Mouse (Mus musculus): Measurements from ENCODE around the gene Olfr155. TPM values are rescaled to one million over a fixed set of nuclear protein-coding genes. Genes with fewer than 3 reads are reported as not detected.

Olfr155 gene
- total and polyA plus RNA-seq, 2 experiments from 2014 or later, result not detected

- WGBS, result 85% methylated on average over 7 of the region's 7 CpGs
- Histone ChIP-seq H3K27me3 (ENCODE audit: insufficient read depth, low read length) (no peaks in the 10 kb centered on the region), H3K9ac (replicated peaks; ENCODE audit: low read length, poor library complexity, severe bottlenecking) (no peak overlapping the region), H3K27ac (ENCODE audit: low read depth, low read length) (no peak overlapping the region), H3K4me3 (ENCODE audit: low read depth, low read length) (no peak overlapping the region), H3K4me1 (ENCODE audit: insufficient read depth, low read length) (no peaks in the 10 kb centered on the region), H3K4me2 (ENCODE audit: low read depth, low read length, poor library complexity, severe bottlenecking) (no peak overlapping the region), H3K36me3 (ENCODE audit: insufficient read depth, low read length) (peaks cover 9% of the 10 kb centered on the region; the same call in 1 of the 2 replicates), H3K9me3 (ENCODE audit: low read length) (no peaks in the 10 kb centered on the region)
- ATAC-seq (ENCODE audit: low FRiP score), result no peak
- DNase-seq (ENCODE audit: low spot score), result no peak
- TF ChIP-seq CTCF (IDR thresholded peaks at IDR 0.05), result no peak
Observed at GRCm38 (mm10) chr4:43903690-43904089, 52.3 kb downstream of the Olfr155 start.

GRCm38 (mm10) chr4:43906443-43906842 is 55.1 kb downstream of the Olfr155 start:
- no peak overlapping the region for H3K9ac ChIP-seq (replicated peaks; ENCODE audit: low read length, poor library complexity, severe bottlenecking)
- 36% methylated on average over 6 of the region's 6 CpGs for WGBS
- H3K4me1 ChIP-seq (ENCODE audit: insufficient read depth, low read length), result no peaks in the 10 kb centered on the region
- peak; percentile 77 for TF ChIP-seq CTCF (IDR thresholded peaks at IDR 0.05)
- no peaks in the 10 kb centered on the region for H3K27me3 ChIP-seq (ENCODE audit: insufficient read depth, low read length)
- ATAC-seq (ENCODE audit: low FRiP score), result no peak
- no peak overlapping the region for H3K27ac ChIP-seq (ENCODE audit: low read depth, low read length)
- no peak overlapping the region for H3K4me3 ChIP-seq (ENCODE audit: low read depth, low read length)
- no peak overlapping the region for H3K4me2 ChIP-seq (ENCODE audit: low read depth, low read length, poor library complexity, severe bottlenecking)
- H3K36me3 ChIP-seq (ENCODE audit: insufficient read depth, low read length), result peaks cover 5% of the 10 kb centered on the region
- no peaks in the 10 kb centered on the region for H3K9me3 ChIP-seq (ENCODE audit: low read length)
- peak; percentile 71 for DNase-seq (ENCODE audit: low spot score)

Other genes starting within 250 kb of the Olfr155 start
- 28.2 and 30.5 TPM in 2 replicates for gene Npr2, start 219.6 kb upstream of the Olfr155 start, total RNA-seq (2014; rRNA removed)
- 8.1 and 8.6 TPM in 2 replicates for gene Npr2, start 219.6 kb upstream of the Olfr155 start, polyA plus RNA-seq (2015; fragmentation: Nextera tagmentation; extraction: Ambion mirVana)
- gene Spag8, start 198.0 kb upstream of the Olfr155 start, total RNA-seq (2014; rRNA removed), result 9.3 and 10.2 TPM in 2 replicates
- gene Spag8, start 198.0 kb upstream of the Olfr155 start, polyA plus RNA-seq (2015; fragmentation: Nextera tagmentation; extraction: Ambion mirVana), result 7.3 and 8.5 TPM in 2 replicates
- 51.6 and 60.7 TPM in 2 replicates for gene Hint2, start 195.1 kb upstream of the Olfr155 start, total RNA-seq (2014; rRNA removed)
- gene Hint2, start 195.1 kb upstream of the Olfr155 start, polyA plus RNA-seq (2015; fragmentation: Nextera tagmentation; extraction: Ambion mirVana), result 80.1 and 83.1 TPM in 2 replicates
- 28.7 and 30.0 TPM in 2 replicates for gene Tmem8b, start 182.6 kb upstream of the Olfr155 start, total RNA-seq (2014; rRNA removed)
- 9.3 and 13.7 TPM in 2 replicates for gene Tmem8b, start 182.6 kb upstream of the Olfr155 start, polyA plus RNA-seq (2015; fragmentation: Nextera tagmentation; extraction: Ambion mirVana)
- 0.09 TPM in 1 of 2 replicates, not detected in the other for gene Fam221b, start 182.4 kb upstream of the Olfr155 start, total RNA-seq (2014; rRNA removed)
- gene Fam221b, start 182.4 kb upstream of the Olfr155 start, polyA plus RNA-seq (2015; fragmentation: Nextera tagmentation; extraction: Ambion mirVana), result 1.4 and 1.5 TPM in 2 replicates
- gene Olfr70, start 150.8 kb upstream of the Olfr155 start, total RNA-seq (2014; rRNA removed), result 0.09 TPM in 1 of 2 replicates, not detected in the other
- not detected in 2 replicates for gene Olfr70, start 150.8 kb upstream of the Olfr155 start, polyA plus RNA-seq (2015; fragmentation: Nextera tagmentation; extraction: Ambion mirVana)
- gene Olfr71, start 141.3 kb upstream of the Olfr155 start, total RNA-seq (2014; rRNA removed), result not detected in 2 replicates
- gene Olfr71, start 141.3 kb upstream of the Olfr155 start, polyA plus RNA-seq (2015; fragmentation: Nextera tagmentation; extraction: Ambion mirVana), result not detected in 2 replicates
- 1.1 TPM in 2 replicates for gene Hrct1, start 124.4 kb upstream of the Olfr155 start, total RNA-seq (2014; rRNA removed)
- gene Hrct1, start 124.4 kb upstream of the Olfr155 start, polyA plus RNA-seq (2015; fragmentation: Nextera tagmentation; extraction: Ambion mirVana), result 0.72 and 1.1 TPM in 2 replicates
- gene Spaar, start 121.5 kb upstream of the Olfr155 start, total RNA-seq (2014; rRNA removed), result not detected in 2 replicates
- 0.07 and 0.28 TPM in 2 replicates for gene Spaar, start 121.5 kb upstream of the Olfr155 start, polyA plus RNA-seq (2015; fragmentation: Nextera tagmentation; extraction: Ambion mirVana)
- gene Olfr159, start 80.6 kb upstream of the Olfr155 start, total RNA-seq (2014; rRNA removed), result not detected in 2 replicates
- not detected in 2 replicates for gene Olfr159, start 80.6 kb upstream of the Olfr155 start, polyA plus RNA-seq (2015; fragmentation: Nextera tagmentation; extraction: Ambion mirVana)
- not detected in 2 replicates for gene Olfr156, start 27.7 kb upstream of the Olfr155 start, total RNA-seq (2014; rRNA removed)
- gene Olfr156, start 27.7 kb upstream of the Olfr155 start, polyA plus RNA-seq (2015; fragmentation: Nextera tagmentation; extraction: Ambion mirVana), result not detected in 2 replicates
- not detected in 2 replicates for gene Olfr157, start 11.4 kb upstream of the Olfr155 start, total RNA-seq (2014; rRNA removed)
- gene Olfr157, start 11.4 kb upstream of the Olfr155 start, polyA plus RNA-seq (2015; fragmentation: Nextera tagmentation; extraction: Ambion mirVana), result not detected in 2 replicates
- gene Reck, start 24.0 kb downstream of the Olfr155 start, total RNA-seq (2014; rRNA removed), result 6.0 and 7.0 TPM in 2 replicates
- gene Reck, start 24.0 kb downstream of the Olfr155 start, polyA plus RNA-seq (2015; fragmentation: Nextera tagmentation; extraction: Ambion mirVana), result 3.8 and 3.9 TPM in 2 replicates
- gene Glipr2, start 105.8 kb downstream of the Olfr155 start, total RNA-seq (2014; rRNA removed), result 18.2 and 20.7 TPM in 2 replicates
- 16.3 and 16.5 TPM in 2 replicates for gene Glipr2, start 105.8 kb downstream of the Olfr155 start, polyA plus RNA-seq (2015; fragmentation: Nextera tagmentation; extraction: Ambion mirVana)
- gene Ccin, start 131.9 kb downstream of the Olfr155 start, total RNA-seq (2014; rRNA removed), result 0.33 and 0.49 TPM in 2 replicates
- not detected in 2 replicates for gene Ccin, start 131.9 kb downstream of the Olfr155 start, polyA plus RNA-seq (2015; fragmentation: Nextera tagmentation; extraction: Ambion mirVana)
- gene Clta, start 152.9 kb downstream of the Olfr155 start, total RNA-seq (2014; rRNA removed), result 539 and 562 TPM in 2 replicates
- 380 and 390 TPM in 2 replicates for gene Clta, start 152.9 kb downstream of the Olfr155 start, polyA plus RNA-seq (2015; fragmentation: Nextera tagmentation; extraction: Ambion mirVana)
- gene Gne, start 232.6 kb downstream of the Olfr155 start, total RNA-seq (2014; rRNA removed), result 37.6 and 42.4 TPM in 2 replicates
- gene Gne, start 232.6 kb downstream of the Olfr155 start, polyA plus RNA-seq (2015; fragmentation: Nextera tagmentation; extraction: Ambion mirVana), result 26.8 and 27.7 TPM in 2 replicates